ENCODE assay signal across 12 mouse cellular contexts in genomic region chr7:45396337-45396775, GRCm38 (mm10). TPM values are rescaled to one million over a fixed set of nuclear protein-coding genes. Genes with fewer than 3 reads are reported as not detected.
DNase-seq lines count a peak whose midpoint lies in the region; ATAC-seq and TF ChIP-seq lines count a peak whose summit lies in the region.
"Not testable (repeated sequence)": the region's sequence is repeated elsewhere in the genome, so short reads cannot be mapped to it uniquely, and the experiment has no call there.
"Had no signal": no experiment of that assay in that cellular context is flagged by ENCODE, and none has a peak within 500 bp of the region (broad histone marks: within the 10 kb centered on the region; RNA-seq: fewer than 3 reads in every experiment).

No protein-coding gene starts in this region.

- H3K4me1 ChIP-seq in embryonic facial prominence, embryonic 10.5 days, result peaks cover 27% of the 10 kb centered on the region
- H3K4me1 ChIP-seq in forebrain, postnatal 0 days (ENCODE audit: insufficient read depth), result peaks cover 14% of the 10 kb centered on the region
- peaks cover 31% of the 10 kb centered on the region for H3K4me1 ChIP-seq in hindbrain, embryonic 13.5 days (replicated peaks)
- peaks cover 11% of the 10 kb centered on the region for H3K4me1 ChIP-seq in kidney, postnatal 0 days (replicated peaks; ENCODE audit: insufficient read depth, low read length)
- peaks cover 30% of the 10 kb centered on the region for H3K4me1 ChIP-seq in liver, embryonic 15.5 days (replicated peaks)
- peaks cover 26% of the 10 kb centered on the region for H3K4me1 ChIP-seq in midbrain, embryonic 13.5 days (replicated peaks)
- not testable (repeated sequence) for H3K4me1 ChIP-seq in spleen, adult 2 months (ENCODE audit: control insufficient read depth, insufficient read depth, insufficient read length)

- not testable (repeated sequence) for DNase-seq in embryonic facial prominence, embryonic 10.5 days (ENCODE audit: low spot score); forebrain, postnatal 0 days; kidney, postnatal 0 days (ENCODE audit: low spot score); spleen, adult 2 months (ENCODE audit: low read depth in 1 of 2, low spot score in 2 of 2)

- peak; percentile 41 for TF ChIP-seq CTCF in forebrain, postnatal 0 days (IDR thresholded peaks at IDR 0.05; ENCODE audit: low read depth)
- peak; percentile 56 for TF ChIP-seq CTCF in kidney, postnatal 0 days (IDR thresholded peaks at IDR 0.05; ENCODE audit: low read depth)
- not testable (repeated sequence) for TF ChIP-seq CTCF in spleen, adult 2 months (IDR thresholded peaks at IDR 0.05; ENCODE audit: extremely low read depth, insufficient read depth, insufficient read length, insufficient replicate concordance)

- peak; percentile 40 for ATAC-seq in CD4-positive, CD25-positive, alpha-beta regulatory T cell, adult 4 months
- ATAC-seq in forebrain, postnatal 0 days, result peak; percentile 59
- peak; percentile 23 for ATAC-seq in hindbrain, embryonic 13.5 days (ENCODE audit: low FRiP score)
- ATAC-seq in kidney, postnatal 0 days (replicated peaks; ENCODE audit: low FRiP score, low read depth), result peak; percentile 22
- ATAC-seq in liver, embryonic 15.5 days (ENCODE audit: insufficient read depth), result peak; percentile 55
- peak; percentile 38 for ATAC-seq in midbrain, embryonic 13.5 days

- H3K4me2 ChIP-seq in forebrain, postnatal 0 days (ENCODE audit: low read depth), result peak overlapping the region; percentile 55
- H3K4me2 ChIP-seq in hindbrain, embryonic 13.5 days, result peak overlapping the region; percentile 58
- peak overlapping the region; percentile 58 for H3K4me2 ChIP-seq in kidney, postnatal 0 days (ENCODE audit: low read length)
- H3K4me2 ChIP-seq in liver, embryonic 15.5 days, result peak overlapping the region; percentile 90
- peak overlapping the region; percentile 59 for H3K4me2 ChIP-seq in midbrain, embryonic 13.5 days (replicated peaks)

- H3K9me3 ChIP-seq in embryonic facial prominence, embryonic 10.5 days; forebrain, postnatal 0 days (ENCODE audit: low read length); hindbrain, embryonic 13.5 days; kidney, postnatal 0 days (replicated peaks; ENCODE audit: low read length); liver, embryonic 15.5 days (replicated peaks); midbrain, embryonic 13.5 days: not testable (repeated sequence)

- H3K27ac ChIP-seq in embryonic facial prominence, embryonic 10.5 days (replicated peaks), result peak overlapping the region; percentile 99; the same call in 1 of the 2 replicates
- peak overlapping the region; percentile 81 for H3K27ac ChIP-seq in forebrain, postnatal 0 days (ENCODE audit: low read depth, low read length)
- peak overlapping the region; percentile 86 for H3K27ac ChIP-seq in hindbrain, embryonic 13.5 days
- H3K27ac ChIP-seq in kidney, postnatal 0 days, result 0 out of 2 replicates have a peak overlapping the region, but pooled peaks have one; percentile 79
- peak overlapping the region; percentile 96 for H3K27ac ChIP-seq in liver, embryonic 15.5 days (replicated peaks)
- H3K27ac ChIP-seq in midbrain, embryonic 13.5 days, result peak overlapping the region; percentile 85
- H3K27ac ChIP-seq in spleen, adult 2 months (ENCODE audit: insufficient read depth, low read length), result peak overlapping the region; percentile 62; the same call in 1 of the 2 replicates

- H3K36me3 ChIP-seq in embryonic facial prominence, embryonic 10.5 days (replicated peaks), result peaks cover 29% of the 10 kb centered on the region
- peaks cover 11% of the 10 kb centered on the region for H3K36me3 ChIP-seq in forebrain, postnatal 0 days (ENCODE audit: insufficient read depth)
- peaks cover 14% of the 10 kb centered on the region for H3K36me3 ChIP-seq in hindbrain, embryonic 13.5 days
- H3K36me3 ChIP-seq in kidney, postnatal 0 days (ENCODE audit: insufficient read depth, low read length), result not testable (repeated sequence)
- peaks cover 32% of the 10 kb centered on the region for H3K36me3 ChIP-seq in liver, embryonic 15.5 days (replicated peaks)
- H3K36me3 ChIP-seq in midbrain, embryonic 13.5 days, result peaks cover 13% of the 10 kb centered on the region
- peaks cover 14% of the 10 kb centered on the region for H3K36me3 ChIP-seq in spleen, adult 2 months (ENCODE audit: control insufficient read depth, insufficient read depth, low read length)

- not testable (repeated sequence) for H3K9ac ChIP-seq in forebrain, postnatal 0 days; hindbrain, embryonic 13.5 days; kidney, postnatal 0 days (ENCODE audit: low read depth, low read length)
- H3K9ac ChIP-seq in liver, embryonic 15.5 days, result peak overlapping the region; percentile 56; the same call in 1 of the 2 replicates
- H3K9ac ChIP-seq in midbrain, embryonic 13.5 days (replicated peaks), result peak overlapping the region; percentile 61

- WGBS in embryonic facial prominence, embryonic 10.5 days, result 6% methylated on average over 3 of the region's 3 CpGs
- WGBS in forebrain, postnatal 0 days, result 3% methylated on average over 3 of the region's 3 CpGs
- 4% methylated on average over 3 of the region's 3 CpGs for WGBS in hindbrain, embryonic 13.5 days
- WGBS in kidney, postnatal 0 days, result 1% methylated on average over 3 of the region's 3 CpGs
- WGBS in liver, embryonic 15.5 days (ENCODE audit: insufficient replicate concordance), result 7% methylated on average over 3 of the region's 3 CpGs
- WGBS in midbrain, embryonic 13.5 days, result 9% methylated on average over 3 of the region's 3 CpGs
- WGBS in spleen, adult 2 months, result 4% methylated on average over 3 of the region's 3 CpGs

- H3K4me3 ChIP-seq in embryonic facial prominence, embryonic 10.5 days, result peak overlapping the region; percentile 83
- H3K4me3 ChIP-seq in forebrain, postnatal 0 days (ENCODE audit: low read depth, low read length), result peak overlapping the region; percentile 90
- peak overlapping the region; percentile 72 for H3K4me3 ChIP-seq in hindbrain, embryonic 13.5 days
- peak overlapping the region; percentile 45 for H3K4me3 ChIP-seq in kidney, postnatal 0 days (replicated peaks; ENCODE audit: low read depth, low read length)
- peak overlapping the region; percentile 75 for H3K4me3 ChIP-seq in liver, embryonic 15.5 days (replicated peaks)
- peak overlapping the region; percentile 40 for H3K4me3 ChIP-seq in midbrain, embryonic 13.5 days (replicated peaks)
- H3K4me3 ChIP-seq in spleen, adult 2 months (ENCODE audit: extremely low read depth, insufficient read depth, insufficient read length), result peak overlapping the region; percentile 59

- not testable (repeated sequence) for TF ChIP-seq POLR2A in spleen, adult 2 months (IDR thresholded peaks at IDR 0.05; ENCODE audit: low read depth, low read length)

- H3K27me3 ChIP-seq in embryonic facial prominence, embryonic 10.5 days (replicated peaks; ENCODE audit: low read depth, poor library complexity, severe bottlenecking); forebrain, postnatal 0 days (ENCODE audit: insufficient read depth, low read length); hindbrain, embryonic 13.5 days; kidney, postnatal 0 days (ENCODE audit: insufficient read depth, low read length); liver, embryonic 15.5 days; midbrain, embryonic 13.5 days; spleen, adult 2 months (ENCODE audit: control insufficient read depth, insufficient read depth, low read length): not testable (repeated sequence)

RNA-seq across cellular contexts. Expression of gene Snrnp70, which starts 0.8 kb away (rescaled TPM):
- 100 to 1,000 TPM in 1 of 2 experiments, 10 to 100 TPM in 1; 82.1 to 130 TPM for polyA plus RNA-seq in CD4-positive, CD25-positive, alpha-beta regulatory T cell, adult 4 months (2017; shearing (Covaris generic))
- 285 and 287 TPM in 2 replicates for polyA plus RNA-seq in embryonic facial prominence, embryonic 10.5 days (2016; fragmentation: Nextera tagmentation; extraction: Ambion mirVana)
- total RNA-seq in forebrain, postnatal 0 days (2014; rRNA removed), result 247 and 310 TPM in 2 replicates
- 116 and 124 TPM in 2 replicates for polyA plus RNA-seq in forebrain, postnatal 0 days (2015; fragmentation: Nextera tagmentation; extraction: Ambion mirVana)
- 205 and 215 TPM in 2 replicates for polyA plus RNA-seq in hindbrain, embryonic 13.5 days (2015; fragmentation: Nextera tagmentation; extraction: Ambion mirVana)
- 148 and 163 TPM in 2 replicates for polyA plus RNA-seq in kidney, postnatal 0 days (2015; fragmentation: Nextera tagmentation; extraction: Ambion mirVana)
- 77.8 and 86.3 TPM in 2 replicates for polyA plus RNA-seq in liver, embryonic 15.5 days (2015; fragmentation: Nextera tagmentation; extraction: Ambion mirVana)
- 223 and 238 TPM in 2 replicates for polyA plus RNA-seq in midbrain, embryonic 13.5 days (2015; fragmentation: Nextera tagmentation; extraction: Ambion mirVana)
- 273 and 277 TPM in 2 replicates for polyA plus RNA-seq in spleen, adult 2 months (2012; rRNA removed)

RNA-seq across cellular contexts. Expression of gene Kcna7, which starts 9.1 kb away (rescaled TPM):
- polyA plus RNA-seq in CD4-positive, CD25-positive, alpha-beta regulatory T cell, adult 4 months (2017; shearing (Covaris generic)), result not detected
- 0.06 TPM in 1 of 2 replicates, not detected in the other for polyA plus RNA-seq in embryonic facial prominence, embryonic 10.5 days (2016; fragmentation: Nextera tagmentation; extraction: Ambion mirVana)
- total RNA-seq in forebrain, postnatal 0 days (2014; rRNA removed), result 0.14 TPM in 1 of 2 replicates, not detected in the other
- not detected in 2 replicates for polyA plus RNA-seq in forebrain, postnatal 0 days (2015; fragmentation: Nextera tagmentation; extraction: Ambion mirVana)
- polyA plus RNA-seq in hindbrain, embryonic 13.5 days (2015; fragmentation: Nextera tagmentation; extraction: Ambion mirVana), result not detected in 2 replicates
- 0.05 and 0.06 TPM in 2 replicates for polyA plus RNA-seq in kidney, postnatal 0 days (2015; fragmentation: Nextera tagmentation; extraction: Ambion mirVana)
- not detected in 2 replicates for polyA plus RNA-seq in liver, embryonic 15.5 days (2015; fragmentation: Nextera tagmentation; extraction: Ambion mirVana)
- not detected in 2 replicates for polyA plus RNA-seq in midbrain, embryonic 13.5 days (2015; fragmentation: Nextera tagmentation; extraction: Ambion mirVana)
- polyA plus RNA-seq in spleen, adult 2 months (2012; rRNA removed), result 0.04 and 0.05 TPM in 2 replicates
- total RNA-seq: left cerebral cortex, postnatal 36 days; monocyte, adult 5-6 weeks had no signal
- polyA plus RNA-seq: brain, embryonic 14.5 days had no signal

RNA-seq across cellular contexts. Expression of gene Ntf5, which starts 17.1 kb away (rescaled TPM):
- polyA plus RNA-seq in CD4-positive, CD25-positive, alpha-beta regulatory T cell, adult 4 months (2017; shearing (Covaris generic)), result not detected
- polyA plus RNA-seq in embryonic facial prominence, embryonic 10.5 days (2016; fragmentation: Nextera tagmentation; extraction: Ambion mirVana), result 2.8 TPM in 2 replicates
- total RNA-seq in forebrain, postnatal 0 days (2014; rRNA removed), result 0.24 TPM in 1 of 2 replicates, not detected in the other
- 0.07 and 0.11 TPM in 2 replicates for polyA plus RNA-seq in forebrain, postnatal 0 days (2015; fragmentation: Nextera tagmentation; extraction: Ambion mirVana)
- 0.10 and 0.19 TPM in 2 replicates for polyA plus RNA-seq in hindbrain, embryonic 13.5 days (2015; fragmentation: Nextera tagmentation; extraction: Ambion mirVana)
- 1.5 and 1.6 TPM in 2 replicates for polyA plus RNA-seq in kidney, postnatal 0 days (2015; fragmentation: Nextera tagmentation; extraction: Ambion mirVana)
- polyA plus RNA-seq in liver, embryonic 15.5 days (2015; fragmentation: Nextera tagmentation; extraction: Ambion mirVana), result 0.22 and 0.24 TPM in 2 replicates
- polyA plus RNA-seq in midbrain, embryonic 13.5 days (2015; fragmentation: Nextera tagmentation; extraction: Ambion mirVana), result not detected in 2 replicates
- 0.12 and 0.33 TPM in 2 replicates for polyA plus RNA-seq in spleen, adult 2 months (2012; rRNA removed)
- total RNA-seq: left cerebral cortex, postnatal 36 days; monocyte, adult 5-6 weeks had no signal

RNA-seq across cellular contexts. Expression of gene Lhb, which starts 24.3 kb away (rescaled TPM):
- not detected for polyA plus RNA-seq in CD4-positive, CD25-positive, alpha-beta regulatory T cell, adult 4 months (2017; shearing (Covaris generic))
- 0.24 and 0.70 TPM in 2 replicates for polyA plus RNA-seq in embryonic facial prominence, embryonic 10.5 days (2016; fragmentation: Nextera tagmentation; extraction: Ambion mirVana)
- total RNA-seq in forebrain, postnatal 0 days (2014; rRNA removed), result 0.43 TPM in 1 of 2 replicates, not detected in the other
- polyA plus RNA-seq in forebrain, postnatal 0 days (2015; fragmentation: Nextera tagmentation; extraction: Ambion mirVana), result 0.36 and 1.0 TPM in 2 replicates
- 1.2 and 2.5 TPM in 2 replicates for polyA plus RNA-seq in hindbrain, embryonic 13.5 days (2015; fragmentation: Nextera tagmentation; extraction: Ambion mirVana)
- polyA plus RNA-seq in kidney, postnatal 0 days (2015; fragmentation: Nextera tagmentation; extraction: Ambion mirVana), result not detected in 2 replicates
- polyA plus RNA-seq in liver, embryonic 15.5 days (2015; fragmentation: Nextera tagmentation; extraction: Ambion mirVana), result not detected in 2 replicates
- polyA plus RNA-seq in midbrain, embryonic 13.5 days (2015; fragmentation: Nextera tagmentation; extraction: Ambion mirVana), result 0.50 TPM in 1 of 2 replicates, not detected in the other
- not detected in 2 replicates for polyA plus RNA-seq in spleen, adult 2 months (2012; rRNA removed)
- total RNA-seq: left cerebral cortex, postnatal 36 days; monocyte, adult 5-6 weeks had no signal

RNA-seq across cellular contexts. Expression of gene Lin7b, which starts 26.0 kb away (rescaled TPM):
- not detected for polyA plus RNA-seq in CD4-positive, CD25-positive, alpha-beta regulatory T cell, adult 4 months (2017; shearing (Covaris generic))
- polyA plus RNA-seq in embryonic facial prominence, embryonic 10.5 days (2016; fragmentation: Nextera tagmentation; extraction: Ambion mirVana), result 0.24 and 1.2 TPM in 2 replicates
- 32.2 and 47.3 TPM in 2 replicates for total RNA-seq in forebrain, postnatal 0 days (2014; rRNA removed)
- polyA plus RNA-seq in forebrain, postnatal 0 days (2015; fragmentation: Nextera tagmentation; extraction: Ambion mirVana), result 36.8 and 39.8 TPM in 2 replicates
- polyA plus RNA-seq in hindbrain, embryonic 13.5 days (2015; fragmentation: Nextera tagmentation; extraction: Ambion mirVana), result 12.5 and 13.4 TPM in 2 replicates
- 1.2 and 1.6 TPM in 2 replicates for polyA plus RNA-seq in kidney, postnatal 0 days (2015; fragmentation: Nextera tagmentation; extraction: Ambion mirVana)
- not detected in 2 replicates for polyA plus RNA-seq in liver, embryonic 15.5 days (2015; fragmentation: Nextera tagmentation; extraction: Ambion mirVana)
- 7.1 and 7.9 TPM in 2 replicates for polyA plus RNA-seq in midbrain, embryonic 13.5 days (2015; fragmentation: Nextera tagmentation; extraction: Ambion mirVana)
- polyA plus RNA-seq in spleen, adult 2 months (2012; rRNA removed), result 0.90 and 2.1 TPM in 2 replicates
- total RNA-seq: gastrocnemius, postnatal 36 days; monocyte, adult 5-6 weeks had no signal

Comparison
In these comparisons a context has a peak if more than half of its experiments do, and no peak if none do; other contexts are left out.
1. H3K4me3 ChIP-seq: peak in every context shown above with its lines; median percentile 90 in forebrain, postnatal 0 days; 83 in embryonic facial prominence, embryonic 10.5 days; 75 in liver, embryonic 15.5 days; 72 in hindbrain, embryonic 13.5 days; 59 in spleen, adult 2 months; 45 in kidney, postnatal 0 days; 40 in midbrain, embryonic 13.5 days.